Mouse (Mus musculus) layer of hippocampus, adult 9-11 months (tissue): ENCODE measurements at regions not wholly inside any gene's neighbourhood (a gene's known extent, or its start where the extent isn't known, plus 50 kb on each side); places are given as distances from the start of the nearest gene placed in this dataset.

Source experiments
- DNase-seq: peaks from one replicate; pipeline ENCODE4 v3.0.0; 2022

DNA sequence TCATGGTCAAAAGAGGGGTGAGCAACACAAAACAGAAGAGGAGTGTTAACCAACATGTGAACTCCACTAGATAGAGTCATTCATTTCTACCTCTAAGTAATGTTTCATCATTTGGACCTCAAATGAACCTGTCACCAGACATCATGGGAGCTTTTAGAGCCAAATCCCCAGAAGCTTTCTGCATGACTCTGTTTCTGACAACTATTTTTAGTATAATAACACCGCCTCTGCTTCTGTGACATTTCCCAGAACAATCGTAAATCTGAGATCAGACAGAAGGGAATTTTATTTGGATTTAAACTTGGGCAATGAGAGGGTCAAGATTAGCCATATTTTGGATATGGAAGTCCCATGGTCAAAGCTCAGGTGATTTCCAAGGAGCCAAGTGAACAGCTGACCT lies 61.4 kb upstream of the Thbs1 start:
- peak; percentile 27 for DNase-seq

GRCm38 (mm10) chr2:118051610-118052009 lies 60.1 kb upstream of the Thbs1 start:
- no peak for DNase-seq

DNA sequence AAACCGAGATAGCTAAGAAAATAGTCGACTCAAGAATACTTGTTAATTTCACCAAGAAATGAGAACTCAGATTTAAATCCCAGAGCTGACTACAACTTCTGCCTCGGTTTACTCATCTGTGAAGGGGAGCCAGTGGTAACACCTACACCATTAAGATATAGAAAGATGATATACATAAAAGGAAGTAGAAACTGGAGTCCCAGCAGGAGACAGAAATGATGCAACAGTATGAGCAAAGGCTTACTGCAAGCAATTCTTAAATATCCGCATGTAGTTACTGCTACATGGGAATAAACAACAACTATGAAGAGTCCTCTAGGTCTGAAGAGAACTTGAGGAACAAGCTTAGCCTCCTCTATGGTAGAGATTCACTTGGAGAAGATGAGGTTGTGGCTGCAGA lies 58.2 kb upstream of the Thbs1 start:
- no peak for DNase-seq

- DNase-seq = no peak
Measured at GRCm38 (mm10) chr2:118058654-118059395, 52.9 kb upstream of the Thbs1 start.

DNA sequence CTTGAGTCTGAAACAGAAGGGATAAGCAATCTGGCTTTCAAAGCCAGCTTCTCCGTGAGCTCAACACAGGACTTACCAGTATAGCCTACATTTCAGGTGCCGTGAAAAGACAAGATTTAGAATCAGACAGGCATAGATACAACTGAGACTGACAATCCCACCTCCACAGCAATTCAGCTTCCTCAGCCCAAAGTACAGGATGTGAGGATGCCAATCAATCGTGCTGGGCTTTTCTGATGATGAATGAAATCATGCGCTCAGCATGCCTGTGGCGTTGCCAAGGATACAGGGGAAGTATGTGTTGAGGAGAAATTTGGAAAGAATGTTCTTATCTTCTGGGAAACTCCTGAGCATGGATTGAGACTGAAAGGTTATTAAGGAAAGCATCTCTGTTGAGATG lies 50.4 kb upstream of the Thbs1 start:
- DNase-seq = peak; percentile 24
